Mouse (Mus musculus): Measurements from ENCODE around the gene Fam129b. TPM values are rescaled to one million over a fixed set of nuclear protein-coding genes. Genes with fewer than 3 reads are reported as not detected.

The Fam129b gene
- polyA plus RNA-seq, 1 experiment from 2014 or later, result 17.0 TPM

GRCm38 (mm10) chr2:32894097-32894496 is 18.2 kb downstream of the Fam129b start:
- no peaks in the 10 kb centered on the region for H3K36me3 ChIP-seq (ENCODE audit: control insufficient read depth, insufficient read depth, low read length)
- no peak overlapping the region for H3K4me3 ChIP-seq (ENCODE audit: low read depth, low read length)
- H3K9ac ChIP-seq (ENCODE audit: low read length), result no peak overlapping the region
- no peak overlapping the region for H3K4me2 ChIP-seq (ENCODE audit: low read depth)
- no peak for DNase-seq (ENCODE audit: low spot score)
- H3K9me3 ChIP-seq (ENCODE audit: control insufficient read depth, low read length), result no peaks in the 10 kb centered on the region
- H3K27ac ChIP-seq (ENCODE audit: low read depth, low read length), result no peak overlapping the region
- H3K27me3 ChIP-seq (ENCODE audit: control insufficient read depth, insufficient read depth, low read length), result no peaks in the 10 kb centered on the region
- WGBS, result 81% methylated on average over 2 of the region's 2 CpGs
- ATAC-seq (ENCODE audit: insufficient read depth, low FRiP score, low TSS enrichment), result no peak
- peaks cover 5% of the 10 kb centered on the region; the same call in 1 of the 2 replicates for H3K4me1 ChIP-seq (ENCODE audit: control insufficient read depth, insufficient read depth, low read length)

DNA sequence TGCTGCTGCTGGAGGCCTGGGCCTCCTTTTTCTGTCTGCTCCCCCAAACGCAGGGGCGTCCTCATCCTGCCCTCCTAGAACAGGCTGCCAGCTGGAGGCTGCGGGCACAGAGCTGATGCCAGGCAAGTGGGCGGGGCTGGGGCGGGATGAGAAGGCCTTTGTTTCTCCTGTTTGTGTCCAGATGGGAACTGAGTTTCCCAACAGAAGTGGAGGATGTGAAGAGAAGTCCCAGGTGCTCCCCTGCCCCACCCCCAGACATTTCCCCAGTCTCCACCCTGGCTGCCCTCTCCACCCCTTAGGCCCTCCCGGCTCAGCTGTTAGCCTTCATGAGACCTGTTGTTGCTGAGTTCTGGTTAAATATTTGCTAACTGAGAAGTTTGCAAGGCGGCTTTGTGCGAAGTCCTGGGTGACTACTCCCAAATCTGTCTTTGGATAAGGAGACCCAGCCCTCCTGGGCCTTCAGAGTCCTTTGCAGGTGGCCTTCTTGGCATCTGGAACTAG is 19.7 kb downstream of the Fam129b start:
- Histone ChIP-seq H3K27me3 (ENCODE audit: control insufficient read depth, insufficient read depth, low read length) (no peaks in the 10 kb centered on the region), H3K4me1 (ENCODE audit: control insufficient read depth, insufficient read depth, low read length) (peaks cover 5% of the 10 kb centered on the region; the same call in 1 of the 2 replicates), H3K4me3 (ENCODE audit: low read depth, low read length) (no peak overlapping the region), H3K9me3 (ENCODE audit: control insufficient read depth, low read length) (no peaks in the 10 kb centered on the region), H3K36me3 (ENCODE audit: control insufficient read depth, insufficient read depth, low read length) (no peaks in the 10 kb centered on the region), H3K4me2 (ENCODE audit: low read depth) (no peak overlapping the region), H3K27ac (ENCODE audit: low read depth, low read length) (no peak overlapping the region; the same call in 1 of the 2 replicates), H3K9ac (ENCODE audit: low read length) (no peak overlapping the region)
- no peak for ATAC-seq (ENCODE audit: insufficient read depth, low FRiP score, low TSS enrichment)
- DNase-seq (ENCODE audit: low spot score), result no peak
- 41% methylated on average over 8 of the region's 8 CpGs for WGBS

- peaks cover 5% of the 10 kb centered on the region; the same call in 1 of the 2 replicates for H3K4me1 ChIP-seq (ENCODE audit: control insufficient read depth, insufficient read depth, low read length)
- ATAC-seq (ENCODE audit: insufficient read depth, low FRiP score, low TSS enrichment) (no peak), DNase-seq (ENCODE audit: low spot score) (no peak)
- H3K27ac ChIP-seq (ENCODE audit: low read depth, low read length), result no peak overlapping the region
- no peaks in the 10 kb centered on the region for H3K9me3 ChIP-seq (ENCODE audit: control insufficient read depth, low read length)
- no peak overlapping the region for H3K9ac ChIP-seq (ENCODE audit: low read length)
- 56% methylated on average over 10 of the region's 10 CpGs for WGBS
- H3K36me3 ChIP-seq (ENCODE audit: control insufficient read depth, insufficient read depth, low read length), result no peaks in the 10 kb centered on the region
- no peak overlapping the region for H3K4me2 ChIP-seq (ENCODE audit: low read depth)
- H3K27me3 ChIP-seq (ENCODE audit: control insufficient read depth, insufficient read depth, low read length), result no peaks in the 10 kb centered on the region
- no peak overlapping the region for H3K4me3 ChIP-seq (ENCODE audit: low read depth, low read length)
Observed at GRCm38 (mm10) chr2:32896507-32897147, 20.7 kb downstream of the Fam129b start.

DNA sequence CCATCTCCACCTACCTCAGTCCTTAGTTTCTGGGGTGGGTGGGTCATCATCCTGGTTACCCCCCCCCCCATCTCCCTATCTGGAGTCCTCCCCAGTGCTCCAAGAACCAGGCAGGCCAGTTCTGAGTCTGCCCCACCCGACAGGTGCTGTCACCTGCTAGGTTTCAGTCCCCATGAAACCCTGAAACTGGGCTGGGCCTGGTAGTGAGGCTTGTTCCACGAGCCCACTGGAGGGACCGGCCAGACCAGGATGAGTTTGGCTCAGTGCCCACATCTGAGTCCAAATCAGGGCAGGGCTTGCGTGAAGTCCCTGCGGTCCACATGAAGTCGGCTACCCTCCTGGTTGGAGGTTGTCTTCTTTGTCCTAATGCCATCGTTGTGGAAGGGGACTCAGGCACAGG is 23.1 kb downstream of the Fam129b start:
- Histone ChIP-seq H3K9me3 (ENCODE audit: control insufficient read depth, low read length) (no peaks in the 10 kb centered on the region), H3K27me3 (ENCODE audit: control insufficient read depth, insufficient read depth, low read length) (no peaks in the 10 kb centered on the region), H3K9ac (ENCODE audit: low read length) (no peak overlapping the region), H3K27ac (ENCODE audit: low read depth, low read length) (no peak overlapping the region), H3K4me2 (ENCODE audit: low read depth) (no peak overlapping the region), H3K36me3 (ENCODE audit: control insufficient read depth, insufficient read depth, low read length) (no peaks in the 10 kb centered on the region), H3K4me3 (ENCODE audit: low read depth, low read length) (no peak overlapping the region), H3K4me1 (ENCODE audit: control insufficient read depth, insufficient read depth, low read length) (peaks cover 5% of the 10 kb centered on the region; the same call in 1 of the 2 replicates)
- WGBS, result 90% methylated on average over 7 of the region's 7 CpGs
- no peak for ATAC-seq (ENCODE audit: insufficient read depth, low FRiP score, low TSS enrichment)
- DNase-seq (ENCODE audit: low spot score), result no peak

- Histone ChIP-seq H3K27ac (ENCODE audit: low read depth, low read length) (no peak overlapping the region), H3K4me2 (ENCODE audit: low read depth) (no peak overlapping the region), H3K36me3 (ENCODE audit: control insufficient read depth, insufficient read depth, low read length) (no peaks in the 10 kb centered on the region), H3K4me3 (ENCODE audit: low read depth, low read length) (no peak overlapping the region), H3K27me3 (ENCODE audit: control insufficient read depth, insufficient read depth, low read length) (no peaks in the 10 kb centered on the region), H3K9me3 (ENCODE audit: control insufficient read depth, low read length) (no peaks in the 10 kb centered on the region), H3K4me1 (ENCODE audit: control insufficient read depth, insufficient read depth, low read length) (0 out of 2 replicates have a peak, but pooled peaks cover 3% of the 10 kb centered on the region), H3K9ac (ENCODE audit: low read length) (no peak overlapping the region)
- DNase-seq (ENCODE audit: low spot score) (no peak), ATAC-seq (ENCODE audit: insufficient read depth, low FRiP score, low TSS enrichment) (no peak)
- 90% methylated on average over 9 of the region's 9 CpGs for WGBS
Observed at GRCm38 (mm10) chr2:32902126-32902525, 26.2 kb downstream of the Fam129b start.

- Histone ChIP-seq H3K9me3 (ENCODE audit: control insufficient read depth, low read length) (no peaks in the 10 kb centered on the region), H3K4me2 (ENCODE audit: low read depth) (no peak overlapping the region), H3K4me3 (ENCODE audit: low read depth, low read length) (no peak overlapping the region), H3K36me3 (ENCODE audit: control insufficient read depth, insufficient read depth, low read length) (no peaks in the 10 kb centered on the region), H3K27me3 (ENCODE audit: control insufficient read depth, insufficient read depth, low read length) (no peaks in the 10 kb centered on the region), H3K4me1 (ENCODE audit: control insufficient read depth, insufficient read depth, low read length) (peaks cover 16% of the 10 kb centered on the region), H3K27ac (ENCODE audit: low read depth, low read length) (no peak overlapping the region), H3K9ac (ENCODE audit: low read length) (no peak overlapping the region)
- DNase-seq (ENCODE audit: low spot score) (no peak), ATAC-seq (ENCODE audit: insufficient read depth, low FRiP score, low TSS enrichment) (no peak)
- 90% methylated on average over 4 of the region's 4 CpGs for WGBS
Observed at GRCm38 (mm10) chr2:32903470-32903869, 27.6 kb downstream of the Fam129b start.

- Histone ChIP-seq H3K27ac (ENCODE audit: low read depth, low read length) (no peak overlapping the region), H3K4me1 (ENCODE audit: control insufficient read depth, insufficient read depth, low read length) (peaks cover 24% of the 10 kb centered on the region), H3K9ac (ENCODE audit: low read length) (no peak overlapping the region), H3K9me3 (ENCODE audit: control insufficient read depth, low read length) (no peaks in the 10 kb centered on the region), H3K27me3 (ENCODE audit: control insufficient read depth, insufficient read depth, low read length) (no peaks in the 10 kb centered on the region), H3K4me2 (ENCODE audit: low read depth) (no peak overlapping the region), H3K36me3 (ENCODE audit: control insufficient read depth, insufficient read depth, low read length) (no peaks in the 10 kb centered on the region), H3K4me3 (ENCODE audit: low read depth, low read length) (no peak overlapping the region)
- DNase-seq (ENCODE audit: low spot score) (no peak), ATAC-seq (ENCODE audit: insufficient read depth, low FRiP score, low TSS enrichment) (no peak)
- 90% methylated on average over 5 of the region's 5 CpGs for WGBS
Observed at GRCm38 (mm10) chr2:32904637-32905036, 28.7 kb downstream of the Fam129b start.

DNA sequence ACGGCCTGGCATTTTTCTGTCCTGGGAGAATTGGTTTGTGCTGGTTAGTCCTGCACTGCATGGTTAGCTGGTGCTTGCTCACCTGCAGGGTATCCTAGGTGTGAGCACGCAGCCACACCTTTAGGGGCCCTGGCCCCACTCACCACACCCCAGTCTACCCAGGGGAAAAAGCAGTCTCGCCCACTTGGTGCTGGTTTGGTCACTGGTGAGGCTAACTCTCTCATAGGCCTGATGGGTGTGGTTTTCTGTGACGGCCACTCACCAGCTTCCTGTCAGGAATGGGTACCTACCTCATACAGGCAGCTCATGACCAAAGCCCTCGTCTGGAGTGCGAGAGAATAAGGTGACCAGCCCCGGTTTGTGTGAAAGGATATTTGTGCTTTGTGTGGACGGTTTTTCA is 29.4 kb downstream of the Fam129b start:
- H3K9me3 ChIP-seq (ENCODE audit: control insufficient read depth, low read length), result no peaks in the 10 kb centered on the region
- H3K27ac ChIP-seq (ENCODE audit: low read depth, low read length), result no peak overlapping the region
- no peaks in the 10 kb centered on the region for H3K27me3 ChIP-seq (ENCODE audit: control insufficient read depth, insufficient read depth, low read length)
- no peak overlapping the region for H3K4me3 ChIP-seq (ENCODE audit: low read depth, low read length)
- no peak overlapping the region for H3K4me2 ChIP-seq (ENCODE audit: low read depth)
- no peaks in the 10 kb centered on the region for H3K36me3 ChIP-seq (ENCODE audit: control insufficient read depth, insufficient read depth, low read length)
- no peak overlapping the region for H3K9ac ChIP-seq (ENCODE audit: low read length)
- ATAC-seq (ENCODE audit: insufficient read depth, low FRiP score, low TSS enrichment) (no peak), DNase-seq (ENCODE audit: low spot score) (no peak)
- 83% methylated on average over 8 of the region's 8 CpGs for WGBS
- H3K4me1 ChIP-seq (ENCODE audit: control insufficient read depth, insufficient read depth, low read length), result peaks cover 24% of the 10 kb centered on the region

DNA sequence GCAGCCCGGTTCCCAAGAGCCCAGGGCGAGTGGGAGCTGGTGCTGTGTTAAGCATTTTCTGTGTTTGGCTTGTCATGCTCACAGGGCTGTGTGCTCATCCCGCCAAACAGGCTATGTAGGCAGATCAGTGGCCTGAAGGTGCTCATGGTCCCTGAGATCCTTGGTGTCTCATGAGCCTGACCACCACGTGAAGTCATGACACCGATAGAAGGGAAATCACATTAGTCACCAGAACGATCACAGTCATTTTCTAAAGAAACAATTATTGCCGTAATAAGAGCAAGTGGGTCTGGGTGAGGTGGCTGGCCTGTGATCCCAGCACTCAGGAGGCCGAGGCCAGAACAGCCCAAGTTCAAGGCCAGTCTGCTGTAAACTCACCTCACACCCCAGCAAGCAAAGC is 31.5 kb downstream of the Fam129b start:
- Histone ChIP-seq H3K4me2 (ENCODE audit: low read depth) (no peak overlapping the region), H3K36me3 (ENCODE audit: control insufficient read depth, insufficient read depth, low read length) (no peaks in the 10 kb centered on the region; the same call in 1 of the 2 replicates), H3K4me1 (ENCODE audit: control insufficient read depth, insufficient read depth, low read length) (peaks cover 24% of the 10 kb centered on the region), H3K27ac (ENCODE audit: low read depth, low read length) (0 out of 2 replicates have a peak overlapping the region, but pooled peaks have one; percentile 10), H3K27me3 (ENCODE audit: control insufficient read depth, insufficient read depth, low read length) (no peaks in the 10 kb centered on the region), H3K4me3 (ENCODE audit: low read depth, low read length) (no peak overlapping the region), H3K9ac (ENCODE audit: low read length) (no peak overlapping the region), H3K9me3 (ENCODE audit: control insufficient read depth, low read length) (no peaks in the 10 kb centered on the region)
- ATAC-seq (ENCODE audit: insufficient read depth, low FRiP score, low TSS enrichment), result no peak
- 56% methylated on average over 8 of the region's 8 CpGs for WGBS
- no peak for DNase-seq (ENCODE audit: low spot score)

Data from neural tube, embryonic 11.5 days (tissue).